Mouse (Mus musculus): ENCODE measurements around the gene Arhgap10. TPM values are rescaled to one million over a fixed set of nuclear protein-coding genes. Genes with fewer than 3 reads are reported as not detected.

The Arhgap10 gene
- total and polyA plus RNA-seq, 3 experiments: 2.7 to 5.9 (median 4.8) TPM

- no peak overlapping the region for H3K4me2 ChIP-seq (ENCODE audit: insufficient read depth, low read depth, poor library complexity, severe bottlenecking)
- in situ Hi-C loops (cut with MboI; ENCODE audit: low pct_ligation_motif_present, low pct_unique_long_range_greater_than_20kb, low sequenced_read_pairs): no loop called here
- no peaks in the 10 kb centered on the region for H3K79me2 ChIP-seq (replicated peaks; ENCODE audit: control insufficient read depth, extremely low read depth, insufficient read depth, poor library complexity, severe bottlenecking)
- H3K9me3 ChIP-seq (replicated peaks; ENCODE audit: low read length): no peaks in the 10 kb centered on the region
- no peaks in the 10 kb centered on the region for H3K36me3 ChIP-seq (replicated peaks in 1 of 2; ENCODE audit: control insufficient read depth in 1 of 2, insufficient read depth in 1 of 2, low read length in 1 of 2)
- H3K4me1 ChIP-seq (ENCODE audit: control insufficient read depth in 1 of 2, insufficient read depth in 2 of 2): no peaks in the 10 kb centered on the region
- dilution Hi-C loops (cut with MboI; ENCODE audit: extremely low pct_ligation_motif_present, extremely low pct_unique_long_range_greater_than_20kb, low sequenced_read_pairs): no loop called here
- no peak for DNase-seq (ENCODE audit: extremely low read depth)
- TF ChIP-seq ZMIZ1 (IDR thresholded peaks at IDR 0.05; ENCODE audit: low read depth, low read length): no peak
- no peak for TF ChIP-seq CHD1 (IDR thresholded peaks at IDR 0.05; ENCODE audit: low read depth, low read length)
- TF ChIP-seq TBP (conservative IDR thresholded peaks at IDR 0.05; ENCODE audit: low read depth, low read length): no peak
- TF ChIP-seq NRF1 (IDR thresholded peaks at IDR 0.05; ENCODE audit: low read depth, low read length): no peak
- no peak for TF ChIP-seq SMC3 (IDR thresholded peaks at IDR 0.05; ENCODE audit: low read depth, low read length)
- no peak for TF ChIP-seq MAX (IDR thresholded peaks at IDR 0.05; ENCODE audit: low read length)
- no peak for TF ChIP-seq USF1 (IDR thresholded peaks at IDR 0.05; ENCODE audit: low read depth, low read length)
- TF ChIP-seq IRF4 (IDR thresholded peaks at IDR 0.05; ENCODE audit: low read depth, low read length): no peak
- TF ChIP-seq USF2 (conservative IDR thresholded peaks at IDR 0.05; ENCODE audit: low read depth, low read length): no peak
- no peak for TF ChIP-seq E2F4 (IDR thresholded peaks at IDR 0.05; ENCODE audit: insufficient replicate concordance, low read depth, low read length)
- no peak for TF ChIP-seq UBTF (IDR thresholded peaks at IDR 0.05; ENCODE audit: low read depth, low read length)
- no peak for TF ChIP-seq GABPA (IDR thresholded peaks at IDR 0.05; ENCODE audit: insufficient replicate concordance, low read depth, low read length)
- TF ChIP-seq RCOR1 (conservative IDR thresholded peaks at IDR 0.05; ENCODE audit: low read depth, low read length): no peak
- no peak for TF ChIP-seq TCF12 (IDR thresholded peaks at IDR 0.05; ENCODE audit: low read depth, low read length)
- no peak for TF ChIP-seq PAX5 (IDR thresholded peaks at IDR 0.05; ENCODE audit: low read length)
- no peak for TF ChIP-seq POLR2AphosphoS2 (IDR thresholded peaks at IDR 0.05; ENCODE audit: low read depth, low read length)
- no peak overlapping the region for H3K27ac ChIP-seq (ENCODE audit: insufficient read depth, low read depth)
- H3K9ac ChIP-seq (ENCODE audit: insufficient read depth, low read depth): no peak overlapping the region
- H3K4me3 ChIP-seq (replicated peaks in 1 of 3; ENCODE audit: low read depth in 2 of 3, low read length in 2 of 3, poor library complexity in 1 of 3): no peak overlapping the region
- no peaks in the 10 kb centered on the region for H3K27me3 ChIP-seq (replicated peaks)
Observed at GRCm38 (mm10) chr8:77459696-77460095, 58.1 kb downstream of the Arhgap10 start.

DNA sequence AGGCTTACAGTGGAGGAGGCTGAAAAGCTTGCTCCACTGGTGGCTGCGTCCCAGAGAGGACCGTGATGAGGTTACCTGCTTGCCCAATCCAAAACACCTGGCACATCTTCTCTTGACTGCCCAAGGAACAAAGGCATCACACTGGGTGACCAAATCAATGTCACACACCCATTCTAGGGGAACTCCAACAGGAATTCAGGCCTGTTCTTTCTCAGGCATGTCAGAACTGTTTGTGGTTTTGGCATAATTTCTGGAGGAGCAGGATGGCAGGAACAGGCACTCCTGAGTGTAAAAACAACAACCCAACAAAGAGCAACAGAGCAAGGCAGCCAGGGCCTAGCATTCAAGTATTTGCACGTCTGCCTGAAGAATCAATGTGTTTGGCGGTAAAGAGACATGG, 59.2 kb downstream of the Arhgap10 start:
- TF ChIP-seq MAX (IDR thresholded peaks at IDR 0.05; ENCODE audit: low read length) (no peak), BHLHE40 (IDR thresholded peaks at IDR 0.05; ENCODE audit: low read depth, low read length) (no peak)
- no peak overlapping the region for H3K9ac ChIP-seq (ENCODE audit: insufficient read depth, low read depth)
- H3K9me3 ChIP-seq (replicated peaks; ENCODE audit: low read length): no peaks in the 10 kb centered on the region
- dilution Hi-C loops (cut with MboI; ENCODE audit: extremely low pct_ligation_motif_present, extremely low pct_unique_long_range_greater_than_20kb, low sequenced_read_pairs) (no loop called here), in situ Hi-C loops (cut with MboI; ENCODE audit: low pct_ligation_motif_present, low pct_unique_long_range_greater_than_20kb, low sequenced_read_pairs) (no loop called here)
- no peaks in the 10 kb centered on the region for H3K36me3 ChIP-seq (replicated peaks in 1 of 2; ENCODE audit: control insufficient read depth in 1 of 2, insufficient read depth in 1 of 2, low read length in 1 of 2)
- no peaks in the 10 kb centered on the region for H3K27me3 ChIP-seq (replicated peaks)
- H3K79me2 ChIP-seq (replicated peaks; ENCODE audit: control insufficient read depth, extremely low read depth, insufficient read depth, poor library complexity, severe bottlenecking): no peaks in the 10 kb centered on the region
- no peak for DNase-seq (ENCODE audit: extremely low read depth)
- H3K4me3 ChIP-seq (replicated peaks in 1 of 3; ENCODE audit: low read depth in 2 of 3, low read length in 2 of 3, poor library complexity in 1 of 3): no peak overlapping the region
- H3K27ac ChIP-seq (ENCODE audit: insufficient read depth, low read depth): no peak overlapping the region
- H3K4me2 ChIP-seq (ENCODE audit: insufficient read depth, low read depth, poor library complexity, severe bottlenecking): no peak overlapping the region
- no peaks in the 10 kb centered on the region for H3K4me1 ChIP-seq (ENCODE audit: control insufficient read depth in 1 of 2, insufficient read depth in 2 of 2)

Data from CH12.LX (cell line).